Mouse (Mus musculus): ENCODE data around the gene Tbx2.

GRCm38 (mm10) chr11:85804048-85804447 is 28.3 kb upstream of the Tbx2 start:
- TF ChIP-seq FOSL1 (IDR thresholded peaks at IDR 0.05; ENCODE audit: insufficient read depth, low read length, poor library complexity, severe bottlenecking) (no peak), CTCF (IDR thresholded peaks at IDR 0.05; ENCODE audit: control insufficient read depth, insufficient read depth, insufficient read length) (no peak), MYOD1 (IDR thresholded peaks at IDR 0.05; ENCODE audit: control insufficient read depth, insufficient read length, low read depth) (no peak), MAX (IDR thresholded peaks at IDR 0.05) (no peak), USF1 (IDR thresholded peaks at IDR 0.05; ENCODE audit: low read depth) (no peak), MYOG (IDR thresholded peaks at IDR 0.05; ENCODE audit: control insufficient read depth, extremely low read depth, insufficient read length) (no peak), CEBPB (IDR thresholded peaks at IDR 0.05; ENCODE audit: low read depth) (no peak)
